Mouse (Mus musculus) spleen, adult 12 weeks (tissue): Measurements from ENCODE around the gene Chst14.

Experiments used
- DNase-seq: peaks from one replicate; pipeline ENCODE4 v3.0.0; 2022; ENCODE audit warnings: low spot score

Gene Chst14

DNA sequence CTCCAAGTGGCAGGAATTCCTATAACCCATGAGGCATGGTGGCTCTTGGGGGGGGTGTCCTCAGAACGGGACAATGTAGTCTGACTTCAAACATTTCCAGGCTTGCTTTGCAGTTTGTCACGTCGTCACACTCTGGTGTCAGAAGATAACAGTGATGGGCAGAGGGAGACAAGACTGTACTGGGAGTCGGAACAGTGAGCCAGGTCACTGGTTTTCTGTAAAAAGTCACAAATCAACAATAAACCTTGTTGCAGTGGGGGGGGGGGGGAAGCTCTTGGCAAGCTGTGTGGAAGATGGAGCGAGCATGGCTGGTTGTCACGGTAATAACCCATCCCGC, 37.3 kb downstream of the Chst14 start:
- DNase-seq: no peak

DNA sequence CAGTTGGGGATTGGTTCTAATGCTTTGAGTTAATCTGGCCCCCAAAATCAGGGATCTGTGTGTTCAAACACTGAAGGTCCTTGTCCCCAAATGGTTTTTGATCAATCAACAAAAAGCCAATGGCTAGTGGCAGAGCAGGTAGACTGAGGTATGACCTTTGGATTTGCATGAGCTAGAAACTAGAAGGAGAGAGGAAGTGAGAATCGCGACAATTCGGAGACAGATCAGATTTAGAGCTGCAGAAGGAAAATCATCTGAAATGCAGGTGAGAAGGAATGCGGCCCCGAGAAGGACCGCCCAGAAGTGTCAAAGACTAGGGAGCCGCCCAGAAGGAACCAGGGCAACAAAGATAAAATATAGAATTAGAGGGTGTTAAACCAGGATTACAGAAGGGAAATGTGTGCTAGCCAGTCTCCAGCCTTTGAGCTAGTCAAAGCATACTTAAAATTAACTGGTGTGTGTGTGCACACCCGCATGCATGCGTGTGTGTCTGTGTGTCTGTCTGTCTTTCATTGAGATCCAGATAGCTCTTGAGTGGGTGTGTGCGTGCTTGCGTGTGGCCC, 43.4 kb downstream of the Chst14 start:
- DNase-seq: no peak

DNA sequence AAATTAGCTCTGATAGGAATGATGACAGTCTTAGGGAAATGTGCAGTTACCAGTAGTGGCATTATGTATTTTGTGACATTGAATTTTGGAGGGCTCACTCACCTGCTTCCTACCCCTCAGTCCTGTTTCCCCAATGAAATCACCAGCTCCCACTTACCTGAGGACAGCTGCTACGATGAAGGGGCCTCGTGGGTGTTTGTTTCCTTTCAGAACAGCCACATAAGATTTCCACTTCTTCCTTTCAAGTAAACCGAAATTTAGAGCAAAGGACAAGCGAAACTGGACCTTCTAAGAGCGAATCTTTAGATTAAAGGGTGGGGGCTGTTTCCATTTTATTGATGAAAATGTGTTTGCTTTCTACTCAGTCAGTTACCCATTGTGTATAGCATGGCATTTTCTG, 45.8 kb downstream of the Chst14 start:
- DNase-seq: no peak

DNA sequence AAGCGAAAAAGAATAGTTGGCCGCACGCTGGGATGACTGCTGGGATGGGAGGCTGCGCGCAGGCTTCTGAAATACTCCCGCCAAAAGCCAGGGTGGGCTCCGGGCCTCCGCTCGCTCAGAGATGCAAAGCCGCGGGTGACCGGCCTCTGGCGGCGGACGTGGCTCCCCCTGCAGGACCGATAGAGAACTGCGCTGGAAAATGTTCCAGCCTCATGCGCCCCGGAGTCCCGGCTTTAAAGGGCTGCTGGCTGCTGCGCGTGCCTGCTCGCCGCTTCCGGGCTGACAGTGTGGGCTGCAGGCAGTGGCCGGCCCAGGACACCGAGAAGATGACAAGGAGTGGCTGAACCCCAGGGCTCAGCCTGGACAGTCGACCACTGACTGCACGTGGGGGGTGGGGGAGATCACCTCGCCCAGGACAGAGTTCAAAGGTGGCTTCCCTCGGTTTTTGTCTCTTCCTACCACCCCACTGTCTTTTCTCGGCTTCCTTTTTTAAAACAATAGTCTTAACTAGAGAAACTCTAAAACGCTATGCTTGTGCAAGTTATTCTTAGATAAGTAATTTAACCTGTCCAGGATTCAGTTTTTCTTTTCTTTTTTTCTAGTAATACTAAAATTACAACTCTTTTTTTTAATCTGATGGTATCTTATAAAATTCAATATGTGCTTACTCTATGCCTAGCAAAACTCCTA, 46.5 kb downstream of the Chst14 start:
- DNase-seq: peak; percentile 74

DNA sequence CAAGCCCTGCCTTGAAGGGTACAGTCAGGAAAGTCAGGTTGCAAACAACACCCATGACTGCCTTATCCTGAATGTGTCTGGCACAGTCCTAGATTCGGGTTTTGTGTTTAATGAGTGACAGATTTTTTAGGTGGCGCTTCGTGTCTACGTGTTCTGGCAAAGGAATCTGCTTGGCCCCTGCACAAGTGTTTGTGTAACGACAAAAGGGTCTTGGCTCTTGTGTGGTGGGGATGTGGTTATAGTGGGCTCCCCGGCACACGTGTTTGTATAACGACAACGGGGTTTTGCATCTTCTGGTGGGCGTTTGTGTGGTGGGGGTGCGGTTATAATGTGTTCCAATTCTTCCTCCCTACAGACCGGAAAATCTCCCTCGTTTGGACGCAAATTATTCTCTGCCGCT, 49.6 kb downstream of the Chst14 start:
- no peak for DNase-seq

DNA sequence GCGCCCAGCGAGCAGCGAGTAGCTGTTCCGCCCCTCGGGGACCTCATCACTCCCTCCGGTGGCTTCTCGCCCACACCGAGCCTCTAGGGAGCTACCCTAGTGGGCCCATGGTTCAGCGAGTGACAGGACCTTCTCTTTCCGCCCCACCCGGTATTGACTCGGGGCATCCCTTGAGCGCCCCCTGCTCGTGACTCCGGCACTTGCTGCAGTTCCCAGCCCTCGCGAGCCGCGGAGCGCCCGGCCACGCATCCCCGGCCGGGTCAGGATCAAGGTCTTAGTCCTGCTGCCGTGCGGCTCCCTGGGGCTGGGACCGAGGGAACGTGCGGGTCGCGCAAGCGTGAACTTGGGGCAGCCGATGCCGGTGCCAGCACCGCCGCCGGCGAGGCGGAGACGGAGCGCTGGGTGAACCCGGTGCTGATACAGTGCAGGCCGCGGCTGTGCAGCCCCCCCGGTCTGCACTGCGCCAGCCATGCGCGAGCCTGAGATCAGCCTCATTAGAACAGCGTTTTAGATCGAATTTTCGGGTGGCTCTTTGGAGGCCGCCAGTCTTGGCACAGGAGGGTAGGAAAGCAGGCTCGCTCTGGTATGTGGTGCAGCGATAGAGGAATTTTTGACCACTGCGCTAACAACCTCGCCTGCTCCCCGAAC, 50.1 kb downstream of the Chst14 start:
- DNase-seq: peak; percentile 82

DNA sequence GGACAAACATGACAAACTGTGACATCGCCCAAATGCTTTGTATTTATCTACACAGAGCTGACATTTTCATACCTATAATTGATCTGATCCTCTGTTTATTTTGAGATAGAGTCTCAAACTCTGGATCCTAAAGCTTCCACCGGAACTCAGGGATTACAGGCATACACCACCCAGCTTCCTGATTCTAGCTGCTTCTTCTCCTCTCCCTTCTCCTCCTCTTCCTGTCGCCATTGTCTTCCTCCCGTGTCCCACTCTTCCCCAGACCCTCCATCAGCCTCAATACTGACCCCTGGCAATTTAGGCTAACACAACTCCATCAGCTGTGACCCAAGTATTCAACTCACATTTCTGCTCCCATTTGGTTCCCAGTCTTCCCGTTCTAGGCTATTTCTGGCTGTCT, 50.6 kb downstream of the Chst14 start:
- no peak for DNase-seq

DNA sequence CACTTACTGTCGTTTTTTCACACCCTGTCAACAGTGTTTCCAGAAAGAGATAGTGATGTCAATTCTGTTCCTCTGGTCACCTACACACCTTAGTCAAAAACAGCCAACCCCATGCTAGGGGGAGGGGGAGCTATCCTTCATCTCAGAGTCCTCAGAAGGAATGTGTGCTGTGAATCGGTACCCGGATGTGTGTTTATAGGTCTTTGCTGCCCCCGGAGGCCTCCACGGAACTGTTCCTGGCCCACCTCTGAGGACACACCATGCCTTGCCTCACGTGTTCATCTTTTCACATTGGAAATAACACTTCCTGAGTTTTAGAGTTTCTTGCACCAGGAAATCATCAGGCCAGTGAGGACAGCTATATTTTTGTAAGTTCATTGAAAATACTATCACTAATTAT, 51.8 kb downstream of the Chst14 start:
- no peak for DNase-seq
